Mouse (Mus musculus) stomach, postnatal 0 days (tissue): Measurements from ENCODE around the gene Etfbkmt. TPM values are rescaled to one million over a fixed set of nuclear protein-coding genes. Genes with fewer than 3 reads are reported as not detected.
A peak's percentile ranks its signal among the peaks of the same experiment; 100 is the strongest.

Source experiments
- ATAC-seq: fragments of 200-750 bp; cut with Nextera tagmentation; 2 replicates; pipeline ENCODE4 v1.8.0; 2017; ENCODE audit not compliant: low FRiP score, low TSS enrichment
- DNase-seq: peaks from one replicate; pipeline ENCODE4 v3.0.0-alpha.2; 2016; ENCODE audit warnings: low spot score
- H3K27ac ChIP-seq: fragments of 300-500 bp; sonication (generic); replicated peaks from 2 replicates; pipeline ENCODE4 v1.5.1; 2014; ENCODE audit warnings: mild to moderate bottlenecking, control low read depth
- H3K27me3 ChIP-seq: fragments of 300-500 bp; sonication (generic); 2 replicates; pipeline ENCODE4 v1.6.1; 2014; ENCODE audit warnings: low read length; ENCODE audit not compliant: control insufficient read depth, insufficient read depth
- H3K36me3 ChIP-seq: fragments of 300-500 bp; sonication (generic); 2 replicates; pipeline ENCODE4 v1.6.1; 2014; ENCODE audit warnings: low read length, mixed read lengths; ENCODE audit not compliant: control insufficient read depth, insufficient read depth
- H3K4me1 ChIP-seq: fragments of 300-500 bp; sonication (generic); replicated peaks from 2 replicates; pipeline ENCODE4 v1.6.1; 2014; ENCODE audit warnings: antibody characterized with exemption; ENCODE audit not compliant: control insufficient read depth, insufficient read depth
- H3K4me2 ChIP-seq: fragments of 300-500 bp; sonication (generic); replicated peaks from 2 replicates; pipeline ENCODE4 v1.6.1; 2014; ENCODE audit warnings: low read depth, mild to moderate bottlenecking, control low read depth, moderate library complexity
- H3K4me3 ChIP-seq: fragments of 300-500 bp; sonication (generic); 2 replicates; pipeline ENCODE4 v1.5.1; 2014; ENCODE audit warnings: low read depth, low read length, control low read depth
- H3K9ac ChIP-seq: fragments of 300-500 bp; sonication (generic); 2 replicates; pipeline ENCODE4 v1.6.1; 2014; ENCODE audit warnings: mild to moderate bottlenecking, low read length, control low read depth, mixed read lengths
- H3K9me3 ChIP-seq: fragments of 300-500 bp; sonication (generic); 2 replicates; pipeline ENCODE4 v1.6.1; 2016; ENCODE audit warnings: low read length; ENCODE audit not compliant: control insufficient read depth
- CTCF ChIP-seq: IDR thresholded peaks from 2 replicates; pipeline ENCODE4 v1.5.1; 2016; ENCODE audit warnings: antibody characterized with exemption, low read depth, mild to moderate bottlenecking, moderate library complexity
- EP300 ChIP-seq: optimal IDR thresholded peaks from 2 replicates; pipeline ENCODE3; 2016; ENCODE audit warnings: antibody characterized with exemption
- WGBS: fragments of 180-500 bp; shearing (Covaris S2); extraction: QIAGEN DNeasy Blood & Tissue Kit; methylation state at CpG from one replicate; pipeline ENCODE4 v1.1.7; 2014; 5-methylcytosine and 5-hydroxymethylcytosine counted together
- polyA plus RNA-seq: library from polyadenylated mRNA; unstranded; fragments of >200 nt; fragmentation: Nextera tagmentation; extraction: Ambion mirVana; gene quantifications from 2 replicates; pipeline ENCODE4 v1.2.1, GENCODE M21; 2015

Gene Etfbkmt
- polyA plus RNA-seq: 12.6 and 12.9 TPM in 2 replicates

- no peaks in the 10 kb centered on the region for H3K9me3 ChIP-seq
- no peak within 1 kb of the TSS for H3K4me2 ChIP-seq
- WGBS: 72% methylated on average over 1 of the region's 1 CpGs
- ATAC-seq (no peak), DNase-seq (no peak)
- no peak within 1 kb of the TSS for H3K27ac ChIP-seq
- TF ChIP-seq CTCF: no peak
- no peak within 1 kb of the TSS for H3K9ac ChIP-seq
- H3K4me1 ChIP-seq: no peaks in the 10 kb centered on the region
- H3K36me3 ChIP-seq: no peaks in the 10 kb centered on the region
- no peak within 1 kb of the TSS for H3K4me3 ChIP-seq
- H3K27me3 ChIP-seq: no peaks in the 10 kb centered on the region
These were observed at the start of gene Etfbkmt for GRCm38 (mm10) chr6:149139471-149139870. Gene Etfbkmt, plus strand, starts transcription at chr6:149139849.

- DNase-seq (no peak), ATAC-seq (no peak)
- Histone ChIP-seq H3K4me2 (no peak overlapping the region), H3K9ac (no peak overlapping the region), H3K27ac (no peak overlapping the region), H3K9me3 (no peaks in the 10 kb centered on the region), H3K4me1 (no peaks in the 10 kb centered on the region), H3K27me3 (no peaks in the 10 kb centered on the region), H3K4me3 (no peak overlapping the region), H3K36me3 (no peaks in the 10 kb centered on the region)
- 97% methylated on average over 6 of the region's 6 CpGs for WGBS
- TF ChIP-seq CTCF (no peak), EP300 (no peak)
These were observed 47.2 kb upstream of the Etfbkmt start for GRCm38 (mm10) chr6:149092406-149092805.

- Histone ChIP-seq H3K9me3 (no peaks in the 10 kb centered on the region), H3K36me3 (no peaks in the 10 kb centered on the region), H3K27ac (no peak overlapping the region), H3K4me2 (no peak overlapping the region), H3K4me3 (no peak overlapping the region), H3K27me3 (no peaks in the 10 kb centered on the region), H3K9ac (no peak overlapping the region), H3K4me1 (no peaks in the 10 kb centered on the region)
- no peak for TF ChIP-seq CTCF
- TF ChIP-seq EP300: no peak
- WGBS: 15% methylated on average over 5 of the region's 5 CpGs
- ATAC-seq: no peak
- DNase-seq: no peak
These were observed 46.2 kb upstream of the Etfbkmt start for GRCm38 (mm10) chr6:149093465-149093864.

GRCm38 (mm10) chr6:149094555-149094954, 45.1 kb upstream of the Etfbkmt start:
- H3K4me2 ChIP-seq: no peak overlapping the region
- DNase-seq: no peak
- no peaks in the 10 kb centered on the region for H3K27me3 ChIP-seq
- TF ChIP-seq CTCF (no peak), EP300 (no peak)
- no peak overlapping the region for H3K9ac ChIP-seq
- H3K9me3 ChIP-seq: no peaks in the 10 kb centered on the region
- H3K4me3 ChIP-seq: no peak overlapping the region
- WGBS: 64% methylated on average over 1 of the region's 1 CpGs
- H3K4me1 ChIP-seq: no peaks in the 10 kb centered on the region
- ATAC-seq: no peak
- H3K27ac ChIP-seq: no peak overlapping the region
- H3K36me3 ChIP-seq: no peaks in the 10 kb centered on the region

- H3K4me1 ChIP-seq: no peaks in the 10 kb centered on the region
- WGBS: 59% methylated on average over 6 of the region's 6 CpGs
- no peaks in the 10 kb centered on the region for H3K27me3 ChIP-seq
- ATAC-seq (no peak), DNase-seq (no peak)
- no peaks in the 10 kb centered on the region for H3K9me3 ChIP-seq
- TF ChIP-seq EP300 (no peak), CTCF (peak; percentile 19; the same call in 1 of the 2 replicates)
- H3K36me3 ChIP-seq: no peaks in the 10 kb centered on the region
- H3K9ac ChIP-seq: no peak overlapping the region
- no peak overlapping the region for H3K4me2 ChIP-seq
- no peak overlapping the region for H3K4me3 ChIP-seq
- H3K27ac ChIP-seq: no peak overlapping the region
These were observed 44.3 kb upstream of the Etfbkmt start for GRCm38 (mm10) chr6:149095389-149095788.

- no peak overlapping the region for H3K4me3 ChIP-seq
- H3K4me2 ChIP-seq: no peak overlapping the region
- TF ChIP-seq EP300 (no peak), CTCF (no peak)
- no peak overlapping the region for H3K9ac ChIP-seq
- no peaks in the 10 kb centered on the region for H3K27me3 ChIP-seq
- no peaks in the 10 kb centered on the region for H3K36me3 ChIP-seq
- 90% methylated on average over 2 of the region's 2 CpGs for WGBS
- no peaks in the 10 kb centered on the region for H3K4me1 ChIP-seq
- DNase-seq (no peak), ATAC-seq (no peak)
- no peaks in the 10 kb centered on the region for H3K9me3 ChIP-seq
- no peak overlapping the region for H3K27ac ChIP-seq
These were observed 43.4 kb upstream of the Etfbkmt start for GRCm38 (mm10) chr6:149096233-149096632.
